Mouse (Mus musculus): ENCODE measurements at regions not wholly inside any gene's neighbourhood (a gene's known extent, or its start where the extent isn't known, plus 50 kb on each side); places are given as distances from the start of the nearest gene placed in this dataset.
"Not testable (repeated sequence)": the region's sequence is repeated elsewhere in the genome, so short reads cannot be mapped to it uniquely, and the experiment has no call there.

DNA sequence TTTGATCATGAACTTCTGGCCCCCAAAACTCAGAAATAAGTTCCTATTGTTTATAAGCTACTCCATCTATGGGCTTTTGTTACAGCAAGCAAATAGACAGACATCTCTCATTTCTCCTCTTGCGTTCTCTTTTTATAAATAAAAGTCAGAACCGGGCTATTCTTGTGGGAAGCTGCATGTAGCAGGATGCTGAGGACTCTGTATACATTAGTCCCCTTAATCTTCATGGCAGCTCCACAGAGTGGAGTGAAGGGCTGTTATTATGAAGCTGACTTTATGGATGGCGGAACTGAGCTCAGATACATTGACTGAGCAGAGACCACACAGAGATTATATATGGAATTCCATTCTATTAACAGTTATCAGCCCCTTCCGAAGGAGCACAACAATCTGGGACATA, 162.1 kb upstream of the Zfp637 start:
- DNase-seq (ENCODE audit: low spot score) = no peak

DNA sequence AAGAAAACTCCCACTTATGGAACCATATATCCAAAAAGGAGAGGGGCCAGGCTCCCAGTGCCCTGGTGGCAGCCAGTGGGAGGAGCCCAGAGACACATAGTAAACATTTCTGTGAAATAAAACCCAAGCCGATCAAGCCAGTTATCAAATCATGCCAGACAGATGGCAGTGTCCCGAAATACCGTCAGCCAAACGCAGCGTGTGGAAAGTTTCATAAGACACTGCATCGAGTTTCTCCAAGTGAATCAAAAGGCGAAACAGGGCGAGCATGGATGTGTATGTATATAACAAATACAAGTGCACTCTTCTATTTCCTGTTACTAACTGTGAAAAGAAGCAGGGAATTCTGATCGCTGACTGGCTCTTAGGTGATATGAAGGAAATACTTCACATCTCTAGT, 154.8 kb upstream of the Zfp637 start:
- DNase-seq (ENCODE audit: low spot score) = no peak

DNA sequence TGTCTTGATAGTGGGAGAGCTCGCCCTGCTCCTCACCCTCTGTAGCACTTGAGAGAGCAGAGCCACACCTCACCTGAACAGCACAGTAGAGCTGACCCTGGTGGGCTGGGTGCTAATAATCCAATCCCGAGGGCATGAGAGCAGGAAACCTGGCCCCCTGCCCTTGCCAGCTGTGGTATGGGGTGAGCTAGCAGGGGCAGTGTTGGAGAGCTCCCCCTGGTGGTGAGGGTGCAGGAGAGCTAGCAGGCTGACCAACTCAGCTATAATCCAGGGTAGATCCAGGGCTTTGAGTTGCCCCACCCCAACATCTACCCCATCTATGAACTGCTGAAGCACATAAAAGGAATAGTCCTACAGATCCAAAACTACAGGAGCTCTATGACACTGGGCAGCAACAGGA, 153.9 kb upstream of the Zfp637 start:
- no peak for DNase-seq (ENCODE audit: low spot score)

DNA sequence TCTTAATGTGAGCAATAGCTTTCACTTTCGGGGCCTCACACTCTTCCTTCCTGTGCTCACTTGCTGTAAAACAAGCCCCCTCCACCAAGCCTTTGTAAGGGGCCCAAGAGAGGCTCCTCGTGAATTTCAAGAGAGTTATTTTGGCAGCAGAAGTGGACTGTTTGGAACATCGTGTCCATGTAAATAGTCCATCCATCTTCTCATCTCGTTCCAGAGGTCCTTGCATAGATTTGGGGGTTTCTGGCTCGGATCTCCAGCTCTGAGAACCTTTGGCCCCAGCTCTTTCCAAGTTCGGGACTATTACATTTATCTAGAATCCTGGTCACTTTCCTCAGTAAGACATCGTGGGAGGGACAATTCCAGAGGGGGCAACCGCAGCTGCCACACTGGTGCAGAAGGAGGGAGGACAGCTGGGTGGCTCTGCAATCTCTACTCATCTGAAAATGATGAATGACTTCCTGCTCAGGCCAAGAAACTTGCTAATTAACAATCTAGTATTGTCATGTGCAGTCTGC, 152.3 kb upstream of the Zfp637 start:
- DNase-seq (ENCODE audit: low spot score) = no peak

DNA sequence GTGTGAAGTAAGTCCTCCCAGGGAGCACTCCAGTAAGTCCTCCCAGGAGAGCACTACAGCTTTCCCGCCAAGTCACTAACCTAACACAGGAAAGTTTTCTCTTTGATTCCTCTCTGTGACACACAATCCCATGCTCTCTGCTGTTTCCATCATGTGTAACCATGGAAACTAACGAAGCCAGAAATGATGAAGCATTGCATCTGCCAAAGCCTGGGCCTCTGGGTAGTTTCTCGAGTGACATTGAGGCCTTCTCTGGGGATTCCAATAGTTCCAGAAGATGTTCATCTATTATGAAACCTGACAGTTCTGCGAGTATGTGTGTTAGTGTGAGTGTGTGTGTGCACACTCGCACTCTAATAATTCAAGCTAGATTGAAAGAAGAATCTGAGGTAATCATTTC, 140.7 kb upstream of the Zfp637 start:
- DNase-seq (ENCODE audit: low spot score) = no peak

DNA sequence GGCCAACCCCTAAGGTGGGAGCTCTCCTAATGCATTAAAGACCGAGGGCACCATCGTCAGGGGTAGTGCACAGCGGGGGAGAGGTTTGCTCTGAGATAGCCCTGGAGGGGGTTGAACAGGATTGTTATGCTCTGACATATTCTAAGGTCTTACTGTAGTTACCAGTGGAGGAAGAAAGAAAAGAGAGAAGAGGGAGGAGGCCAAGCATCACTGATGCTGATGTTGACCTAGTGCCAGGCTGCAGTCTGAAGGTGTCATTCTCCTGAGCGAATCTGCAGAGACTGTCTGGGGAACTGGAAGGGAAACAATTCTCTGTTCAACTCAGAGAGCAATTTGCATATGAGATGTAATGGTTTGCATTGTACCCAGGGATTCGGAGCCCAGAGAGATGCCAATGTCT, 139.4 kb upstream of the Zfp637 start:
- no peak for DNase-seq (ENCODE audit: low spot score)

DNA sequence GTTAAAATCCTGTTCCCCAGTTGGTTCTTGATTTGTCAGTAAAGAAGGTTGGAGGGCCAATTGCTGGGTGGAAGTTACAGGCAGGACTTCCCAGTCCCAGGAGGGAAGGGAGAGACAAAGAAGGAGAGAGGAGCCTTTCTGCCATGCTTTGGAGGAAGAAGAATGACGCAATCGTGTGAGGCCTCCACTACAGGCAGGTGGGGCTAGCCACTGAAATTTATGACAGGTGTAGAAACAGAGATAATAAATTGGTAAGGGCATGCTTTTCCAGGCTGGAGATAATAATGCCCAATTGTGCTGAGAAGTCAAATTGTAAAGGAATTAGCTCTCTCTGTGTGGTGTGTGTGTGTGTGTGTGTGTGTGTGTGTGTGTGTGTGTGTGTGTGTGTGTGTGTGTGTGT, 135.0 kb upstream of the Zfp637 start:
- DNase-seq (ENCODE audit: low spot score) = no peak

DNA sequence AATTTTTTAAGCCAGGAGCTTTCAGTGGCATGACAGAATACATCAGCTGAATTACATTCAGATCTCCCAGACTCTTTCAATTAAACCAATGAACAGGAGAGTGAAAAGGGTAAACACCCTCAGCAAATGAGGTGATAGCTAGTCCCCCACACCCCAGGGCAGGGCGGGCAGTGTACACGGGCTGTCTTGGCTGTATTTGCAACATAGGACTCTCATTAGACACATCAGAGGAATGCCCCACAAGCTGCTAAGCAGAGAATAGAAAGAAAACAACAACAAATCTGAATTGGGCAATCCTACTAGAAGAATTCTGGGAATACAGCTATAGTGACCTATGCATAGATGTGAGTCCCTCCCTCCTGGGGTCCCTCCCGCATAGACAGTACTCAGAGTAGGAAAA, 131.8 kb upstream of the Zfp637 start:
- no peak for DNase-seq (ENCODE audit: low spot score)

DNA sequence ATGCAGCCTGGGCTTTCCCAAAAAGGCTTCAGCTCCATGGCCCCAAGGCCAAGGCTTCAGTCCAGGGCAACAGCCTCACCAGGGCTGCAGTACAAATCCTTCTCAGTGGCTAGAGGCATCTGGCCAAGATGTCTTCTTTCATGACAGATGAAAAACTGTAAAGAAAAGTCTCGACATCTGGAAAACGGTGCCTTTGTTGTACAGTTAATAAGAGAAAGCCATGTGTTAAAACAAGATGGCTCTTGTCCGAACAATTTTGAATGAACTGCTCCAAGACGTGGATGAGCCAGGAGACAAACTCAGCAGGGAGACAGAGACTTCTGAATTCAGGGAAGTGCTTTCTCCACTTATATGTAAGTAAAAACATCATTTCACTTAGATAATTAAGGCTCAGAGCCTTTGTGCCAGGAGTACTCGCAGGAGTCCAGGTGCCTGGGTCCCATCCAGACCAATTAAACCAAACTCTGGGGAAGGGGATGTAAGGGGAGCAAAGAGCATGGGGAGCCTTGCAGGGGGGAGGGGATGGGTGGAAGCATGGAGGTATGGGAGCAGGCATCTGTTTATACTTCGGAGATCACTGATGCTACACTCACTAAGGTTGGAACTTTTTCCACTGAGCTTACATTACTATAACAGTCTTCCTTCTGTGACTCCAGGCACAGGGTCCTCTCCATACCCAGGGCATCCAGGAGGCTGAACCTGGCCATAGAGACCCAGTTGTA, 125.8 kb upstream of the Zfp637 start:
- DNase-seq (ENCODE audit: low spot score) = no peak

DNA sequence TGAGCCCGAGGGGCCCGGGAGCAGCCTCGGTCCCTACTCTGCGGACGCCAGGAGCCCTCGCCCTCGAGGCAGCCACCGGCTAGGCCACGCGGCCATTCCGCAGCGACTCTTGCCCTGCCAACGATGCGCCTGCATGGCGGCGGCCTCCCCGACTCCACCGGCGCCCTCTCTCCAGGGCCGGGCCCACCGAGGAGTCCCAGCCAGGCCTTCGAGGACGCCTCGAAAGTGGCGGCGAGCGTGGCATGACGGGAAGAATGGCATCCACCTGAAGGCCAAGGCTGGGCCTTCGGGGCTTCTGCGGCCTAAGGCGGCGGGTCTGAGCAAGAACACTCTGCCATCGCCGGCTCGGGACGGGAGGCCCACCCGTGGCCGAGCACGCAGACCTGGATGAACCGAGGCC, 124.6 kb upstream of the Zfp637 start:
- DNase-seq (ENCODE audit: low spot score) = not testable (repeated sequence)

DNA sequence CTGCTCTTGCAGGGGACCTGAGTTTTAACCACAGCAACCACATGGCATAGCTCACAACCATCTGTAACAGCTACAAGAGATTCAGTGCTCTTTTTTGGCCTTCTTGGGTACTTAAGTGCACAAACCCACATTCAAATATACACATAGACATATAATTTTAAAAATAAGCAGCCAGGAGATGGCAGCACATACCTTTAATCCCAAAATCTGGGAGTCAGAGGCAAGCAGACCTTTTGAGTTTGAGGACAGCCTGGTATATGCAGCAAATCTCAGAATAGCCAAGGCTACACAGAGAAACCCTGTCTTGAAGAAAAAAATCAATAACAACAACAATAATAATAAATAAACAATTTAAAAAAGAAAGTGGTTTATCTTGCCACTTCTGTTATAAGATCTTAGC, 88.6 kb upstream of the Zfp637 start:
- not testable (repeated sequence) for DNase-seq (ENCODE audit: low spot score)

DNA sequence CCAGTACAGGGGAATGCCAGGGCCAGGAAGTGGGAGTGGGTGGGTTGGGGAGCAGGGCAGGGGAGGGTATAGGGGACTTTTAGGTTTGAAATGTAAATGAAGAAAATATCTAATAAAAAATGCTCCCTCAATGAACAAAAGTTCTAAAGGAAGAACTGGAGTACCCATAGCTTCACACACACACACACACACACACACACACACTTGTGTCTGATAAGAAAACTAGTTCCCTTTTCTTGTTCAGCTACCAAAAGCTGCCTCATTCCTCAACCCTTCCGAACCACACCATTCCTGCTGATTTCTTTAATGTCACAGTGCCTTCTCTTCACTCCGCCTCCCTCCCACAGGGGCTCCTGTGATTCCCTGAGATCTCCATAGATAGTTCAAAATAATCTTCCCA, 85.3 kb upstream of the Zfp637 start:
- not testable (repeated sequence) for DNase-seq (ENCODE audit: low spot score)

DNA sequence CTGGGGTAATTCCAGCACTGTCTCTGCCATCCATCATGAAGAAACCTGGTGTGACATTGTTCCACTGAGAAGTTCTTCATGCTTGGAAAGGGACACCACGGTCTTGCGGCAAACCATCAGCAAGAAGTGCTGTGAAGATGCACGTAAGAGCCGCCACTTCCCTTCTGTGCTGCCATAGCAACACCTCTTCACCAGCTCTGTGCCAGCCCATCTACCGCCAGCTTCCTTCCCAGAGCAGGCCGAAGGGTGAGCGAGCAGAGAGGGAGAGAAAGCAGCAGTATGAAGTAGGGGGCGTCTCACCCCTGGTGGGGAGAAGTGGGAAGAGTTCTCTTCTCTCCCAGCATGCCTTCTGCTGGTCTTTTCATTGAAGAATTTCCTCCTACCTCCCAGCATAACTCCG, 84.8 kb upstream of the Zfp637 start:
- no peak for DNase-seq (ENCODE audit: low spot score)

DNA sequence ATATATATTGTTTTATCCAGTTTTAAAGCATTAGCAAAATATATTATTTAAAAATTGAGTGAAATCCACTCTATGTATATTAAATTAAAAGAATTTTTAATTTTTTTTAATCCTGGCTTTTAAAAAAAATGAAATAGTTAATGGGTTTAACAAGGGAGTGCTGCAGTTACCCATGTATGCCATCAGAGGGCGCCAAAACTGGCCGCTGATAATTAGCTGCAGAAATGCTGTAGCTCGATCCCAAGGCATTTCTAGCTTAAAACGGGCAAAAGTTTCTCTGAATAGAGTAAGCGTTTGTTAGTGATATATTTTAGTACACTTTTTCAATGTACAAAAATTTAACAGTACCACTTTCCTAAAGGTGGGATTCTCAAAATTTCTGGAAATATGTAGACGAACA, 82.5 kb upstream of the Zfp637 start:
- peak; percentile 73 for DNase-seq (ENCODE audit: low spot score)

DNA sequence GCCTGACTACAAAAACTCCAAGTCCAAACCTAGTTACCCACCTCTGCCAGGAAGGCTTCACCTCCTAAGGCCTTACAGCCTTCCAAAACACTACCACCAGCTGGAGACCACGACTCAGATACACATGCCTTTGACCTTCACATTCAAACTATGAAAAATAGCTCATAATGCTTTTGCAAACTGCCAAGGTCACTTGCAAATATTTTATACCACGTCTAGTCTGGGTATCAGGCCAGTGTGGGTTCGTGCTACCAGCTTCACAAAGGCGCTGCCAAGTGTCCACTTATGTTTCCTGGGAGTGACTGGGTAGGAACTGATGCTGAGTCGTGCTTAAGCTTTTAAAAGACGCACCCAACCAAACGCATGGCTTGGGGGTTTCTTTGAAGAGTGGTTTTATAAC, 69.5 kb upstream of the Zfp637 start:
- DNase-seq (ENCODE audit: low spot score) = no peak

DNA sequence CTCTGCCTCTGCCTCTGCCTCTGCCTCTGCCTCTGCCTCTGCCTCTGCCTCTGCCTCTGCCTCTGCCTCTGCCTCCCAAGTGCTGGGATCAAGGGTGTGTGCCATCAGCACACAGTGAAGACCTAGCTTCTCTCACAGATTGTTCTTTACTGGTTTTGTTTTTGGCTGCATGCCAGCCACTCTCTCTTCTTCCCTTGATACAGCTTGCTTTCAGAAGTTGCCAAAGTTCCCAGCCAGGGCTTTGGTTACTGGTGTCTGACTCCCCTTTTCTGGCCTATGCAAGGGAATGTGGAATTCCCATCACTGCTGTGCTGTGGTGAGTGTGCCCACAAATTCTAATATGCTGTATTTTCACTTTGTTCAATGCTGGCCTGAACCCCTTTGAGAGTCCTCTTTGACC, 68.6 kb upstream of the Zfp637 start:
- no peak for DNase-seq (ENCODE audit: low spot score)

DNA sequence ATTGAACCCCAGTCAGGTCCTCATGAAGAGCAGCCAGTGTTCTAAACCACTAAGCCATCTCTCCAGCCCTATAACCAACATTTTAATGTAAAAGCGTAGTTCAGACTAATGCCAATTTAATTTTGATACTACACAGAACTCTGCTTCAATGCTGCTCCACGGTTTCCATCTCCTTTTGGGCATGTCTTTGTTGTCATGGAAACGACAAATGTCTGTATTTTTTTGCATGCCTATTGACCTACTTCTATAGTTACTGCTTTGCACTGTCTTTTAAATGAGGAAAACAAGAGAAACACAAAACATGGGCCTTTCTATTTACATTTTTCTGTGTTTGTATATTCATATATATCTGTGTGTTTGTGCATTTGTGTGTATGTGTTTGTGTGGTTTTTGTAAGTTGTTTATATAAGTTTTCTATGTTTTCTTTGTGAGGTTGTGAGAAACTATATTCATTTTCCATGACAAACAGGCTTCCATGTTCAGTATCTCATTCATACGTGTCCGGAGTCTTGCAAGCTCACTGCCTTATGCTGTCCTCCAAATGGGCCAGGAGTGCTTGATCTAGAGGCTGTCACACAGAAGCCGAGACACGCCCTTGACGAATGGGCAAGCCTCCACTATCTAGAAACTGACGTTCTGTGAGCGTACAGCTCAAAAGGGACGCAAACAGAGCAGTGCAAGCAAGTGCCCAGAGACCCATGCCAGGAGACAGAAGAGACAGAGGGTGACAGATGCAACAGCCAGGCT, 65.5 kb upstream of the Zfp637 start:
- DNase-seq (ENCODE audit: low spot score) = no peak

DNA sequence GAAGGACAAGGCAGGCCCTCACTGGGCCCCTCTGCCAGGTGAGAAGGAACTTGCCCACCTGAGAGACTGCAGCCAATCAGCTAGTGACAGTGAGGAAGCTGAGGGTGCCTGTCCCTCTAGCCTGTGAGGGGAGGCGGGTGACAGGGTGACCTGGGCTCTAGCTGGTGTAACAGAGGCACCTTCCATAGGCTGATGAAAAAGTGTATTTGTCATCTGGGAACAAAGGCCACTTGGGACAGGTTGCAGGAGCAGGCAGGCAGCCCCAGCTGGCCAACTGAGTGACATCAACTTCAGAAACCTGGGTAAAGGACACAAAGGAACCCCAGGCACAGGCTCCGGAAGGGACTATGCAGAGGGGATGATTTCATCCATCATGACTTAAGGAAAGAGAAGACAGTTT, 63.0 kb upstream of the Zfp637 start:
- no peak for DNase-seq (ENCODE audit: low spot score)

DNA sequence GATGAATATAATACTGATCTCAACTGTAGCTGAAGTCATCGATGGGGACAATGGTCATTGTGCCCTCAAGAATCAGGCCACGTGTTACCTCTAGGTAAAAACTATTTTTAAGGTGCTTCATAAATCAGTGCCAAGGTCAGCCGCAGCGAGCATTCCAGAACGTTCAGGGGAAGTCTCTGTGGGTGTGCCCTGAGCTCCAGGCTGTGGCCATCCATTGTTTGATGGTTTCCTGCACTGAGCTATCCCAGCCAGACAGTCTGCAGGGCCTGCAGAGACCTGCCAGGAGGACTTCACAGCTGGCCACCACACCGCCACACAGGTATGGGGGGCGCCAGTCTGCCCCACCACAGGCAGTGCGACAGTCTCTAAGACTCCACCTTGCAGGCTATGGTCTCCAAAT, 62.5 kb upstream of the Zfp637 start:
- no peak for DNase-seq (ENCODE audit: low spot score)

DNA sequence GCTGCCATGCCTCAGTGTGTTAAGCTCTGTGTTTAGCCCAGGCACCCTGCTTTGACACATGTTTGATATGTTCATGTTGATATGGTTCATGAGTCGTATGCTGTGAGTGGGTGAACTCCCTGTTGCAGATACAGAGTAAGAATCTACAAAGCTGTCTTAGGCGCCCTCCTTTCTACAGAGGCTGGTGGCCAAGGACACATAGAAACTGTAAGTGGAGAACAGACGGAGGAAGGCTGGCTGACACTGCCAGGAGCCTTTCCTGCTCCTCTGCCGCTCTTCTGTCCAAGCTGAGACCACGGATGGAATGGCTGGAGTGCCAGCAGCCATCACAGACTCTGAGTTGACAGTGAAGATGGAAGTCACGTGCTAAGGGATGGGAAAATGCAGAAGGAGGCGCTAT, 62.0 kb upstream of the Zfp637 start:
- DNase-seq (ENCODE audit: low spot score) = no peak

DNA sequence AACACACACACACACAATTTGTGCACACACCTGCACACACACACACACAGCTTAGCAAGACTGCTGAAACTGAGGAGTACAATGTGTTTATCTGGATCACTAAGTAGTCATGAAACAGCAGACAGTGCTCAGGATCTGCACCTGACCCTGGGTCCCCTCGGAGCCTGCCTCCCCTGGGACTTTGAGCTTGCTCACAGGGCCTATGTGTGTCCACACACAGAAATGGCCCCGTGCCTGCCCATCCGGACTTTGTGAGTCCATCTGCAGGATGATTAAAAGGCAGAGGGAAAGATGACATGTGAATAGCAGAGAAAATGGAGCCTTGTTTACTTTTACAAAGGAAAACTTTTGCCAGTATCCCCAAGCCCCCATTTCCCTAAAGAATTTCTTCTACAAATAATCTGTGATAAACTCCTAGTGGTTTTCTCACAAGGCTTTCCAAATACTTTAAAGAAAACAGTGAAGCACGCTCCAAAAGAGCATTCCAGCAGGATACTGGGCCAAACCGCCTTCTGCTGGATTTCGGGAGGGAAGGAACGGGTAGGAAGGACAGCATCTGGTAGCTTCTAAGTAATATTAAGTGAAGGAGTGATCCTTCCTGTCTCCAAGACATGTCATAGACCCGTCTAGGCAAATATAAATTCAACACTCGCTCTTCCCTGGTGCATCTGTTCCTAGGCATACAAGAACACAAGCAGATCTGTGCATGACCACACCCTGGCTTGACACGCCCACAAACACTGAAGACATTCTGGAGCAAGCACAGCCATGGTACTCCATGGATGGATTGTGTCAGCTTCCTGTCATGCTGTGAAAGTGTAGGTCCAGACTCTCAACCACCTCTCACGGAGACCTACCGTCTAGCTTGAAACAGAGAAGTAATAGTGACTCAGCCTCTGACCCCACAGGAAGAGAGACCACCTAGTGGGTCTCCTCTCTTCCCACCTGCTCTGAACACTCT, 52.1 kb upstream of the Zfp637 start:
- DNase-seq (ENCODE audit: low spot score) = no peak

DNA sequence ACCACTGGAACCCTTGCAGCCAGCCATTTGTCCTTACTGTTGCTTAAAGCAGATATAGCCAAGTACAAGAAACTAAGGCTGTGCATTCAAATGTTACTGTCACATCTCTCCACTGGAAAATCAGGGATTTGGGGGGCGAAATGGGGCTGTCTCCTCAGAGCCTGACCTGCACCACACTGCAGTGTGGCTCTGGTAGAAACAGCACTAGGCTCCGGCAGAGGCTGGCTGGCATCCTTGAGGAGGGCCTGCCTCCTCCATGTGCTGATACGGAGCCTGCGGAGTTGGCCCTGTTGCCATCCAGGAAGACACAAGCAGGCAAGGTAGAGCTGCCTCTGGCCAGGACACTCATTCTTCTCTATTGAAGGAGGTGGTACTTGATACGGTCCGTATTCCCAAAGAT, 50.4 kb upstream of the Zfp637 start:
- DNase-seq (ENCODE audit: low spot score) = no peak

All from embryo, embryonic 10 days (tissue).